Mouse (Mus musculus) testis, postnatal 10 days (tissue): ENCODE measurements at regions not wholly inside any gene's neighbourhood (a gene's known extent, or its start where the extent isn't known, plus 50 kb on each side); places are given as distances from the start of the nearest gene placed in this dataset.
"Not testable (repeated sequence)": the region's sequence is repeated elsewhere in the genome, so short reads cannot be mapped to it uniquely, and the experiment has no call there.

Source experiments
- DNase-seq: peaks from one replicate; pipeline ENCODE4 v3.0.0; 2021; ENCODE audit warnings: low spot score

DNA sequence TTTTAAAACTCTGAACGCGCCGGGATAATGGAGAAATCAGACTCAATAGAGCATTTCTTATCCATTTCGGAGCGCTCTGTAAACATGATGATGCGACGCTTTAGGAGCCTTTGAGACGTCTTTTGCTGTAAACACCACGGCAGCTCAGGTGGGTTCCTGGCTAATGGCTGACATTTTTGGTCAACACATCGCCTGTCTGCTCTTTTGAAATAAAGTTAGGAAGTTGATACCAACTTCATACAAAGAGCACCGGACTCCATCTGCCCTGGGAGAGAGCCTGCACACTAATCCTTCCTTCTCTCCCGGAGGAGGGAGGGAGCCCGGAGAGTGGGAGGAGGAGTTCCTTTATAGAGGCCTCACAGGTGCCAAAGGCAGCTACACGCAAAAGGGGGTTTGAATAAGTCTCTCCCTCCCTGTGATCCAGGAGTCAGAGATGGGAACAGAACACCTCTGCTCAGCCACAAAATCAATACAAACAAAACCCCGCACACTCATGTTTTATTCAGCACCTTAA lies 63.8 kb upstream of the Srsf6 start:
- DNase-seq = no peak

DNA sequence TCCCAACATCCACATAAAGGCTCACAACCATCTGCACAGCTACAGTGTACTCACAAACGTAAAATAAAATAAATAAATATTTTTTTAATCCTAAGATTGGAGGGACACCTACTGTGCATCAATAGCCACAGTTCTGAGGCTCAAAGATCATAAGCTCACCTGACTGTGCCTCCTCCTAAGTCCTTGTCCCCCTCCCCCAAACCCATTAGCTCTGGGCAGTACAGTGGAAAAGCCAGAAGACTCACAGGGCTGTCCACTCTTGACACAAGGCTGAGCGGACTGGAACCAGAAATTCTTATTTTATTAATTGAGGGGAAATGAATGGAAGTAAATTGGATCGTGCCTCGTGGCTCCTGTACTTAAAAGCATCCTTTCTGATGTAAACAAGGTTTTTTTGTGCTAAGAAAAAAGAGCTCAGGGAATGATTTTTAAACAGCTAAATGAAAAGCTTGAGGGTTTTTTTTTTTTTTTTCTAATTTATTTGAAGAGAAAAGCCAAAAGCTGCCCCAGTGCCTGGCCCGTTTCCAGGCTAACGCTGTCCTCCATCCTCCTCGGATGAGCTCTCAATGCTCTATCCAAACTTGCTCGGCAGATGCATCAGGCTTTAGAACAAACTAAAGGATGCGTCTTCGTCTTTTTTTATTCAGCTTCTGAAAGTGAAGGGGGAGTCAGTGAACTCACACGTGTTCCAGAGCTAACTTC lies 64.6 kb upstream of the Srsf6 start:
- no peak for DNase-seq

DNA sequence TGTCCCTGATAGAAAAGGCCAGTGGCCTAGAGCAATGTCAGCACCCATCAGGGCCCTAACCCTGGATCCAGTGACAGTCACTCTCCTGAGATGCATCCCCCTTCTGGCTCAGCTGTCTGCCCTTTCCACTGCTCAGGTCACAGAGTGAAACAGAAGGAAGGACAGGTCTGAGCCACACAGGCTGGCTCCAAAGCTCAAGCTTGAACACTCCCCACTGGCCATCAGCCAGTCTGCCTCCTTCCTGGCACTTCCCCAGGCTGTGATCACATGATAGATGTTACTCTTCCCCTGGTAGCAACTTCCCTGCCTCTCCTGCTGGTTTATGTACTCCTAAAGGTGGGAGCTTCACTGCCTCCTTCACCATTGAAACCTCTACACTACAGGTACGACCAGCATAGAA lies 66.8 kb upstream of the Srsf6 start:
- DNase-seq = no peak

DNA sequence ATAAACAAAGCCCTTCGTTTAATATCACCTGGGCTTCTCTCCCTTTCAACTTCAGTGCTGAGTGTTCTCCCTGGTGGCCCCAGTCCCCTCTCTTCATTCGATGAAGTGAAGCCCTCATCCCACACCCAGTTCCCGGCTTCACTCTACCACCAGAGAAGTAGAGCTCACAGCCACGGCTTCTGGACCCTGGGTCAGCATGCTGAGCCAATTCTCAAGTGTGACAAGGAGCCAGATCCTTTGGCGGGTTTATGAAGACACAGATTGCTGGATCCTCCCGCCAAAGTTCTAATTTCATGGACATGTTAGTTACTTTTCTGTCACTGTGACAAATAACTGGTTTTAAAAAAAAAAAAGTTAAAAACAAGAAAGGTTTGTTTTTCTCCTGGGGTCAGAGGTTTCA lies 76.7 kb upstream of the Srsf6 start:
- no peak for DNase-seq

DNA sequence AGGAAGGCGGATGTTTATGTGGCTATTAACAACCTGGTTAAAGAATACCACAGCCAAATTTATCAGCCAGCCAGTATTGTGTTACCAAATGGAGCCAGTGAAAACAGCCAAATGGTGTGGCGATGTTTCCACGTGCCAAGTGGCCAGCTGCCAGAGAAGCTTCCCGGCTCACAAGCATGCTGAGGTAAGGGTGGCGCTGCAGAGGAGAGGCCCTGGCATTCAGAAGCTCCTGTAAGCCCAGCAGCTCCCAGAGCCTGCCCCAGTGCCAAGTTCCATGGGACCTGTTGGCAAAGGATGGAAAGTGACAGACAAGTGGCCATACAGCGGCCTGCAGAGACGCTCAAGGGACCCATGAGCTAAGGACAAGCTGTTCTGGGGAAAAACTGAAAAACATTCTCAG lies 77.8 kb upstream of the Srsf6 start:
- no peak for DNase-seq

DNA sequence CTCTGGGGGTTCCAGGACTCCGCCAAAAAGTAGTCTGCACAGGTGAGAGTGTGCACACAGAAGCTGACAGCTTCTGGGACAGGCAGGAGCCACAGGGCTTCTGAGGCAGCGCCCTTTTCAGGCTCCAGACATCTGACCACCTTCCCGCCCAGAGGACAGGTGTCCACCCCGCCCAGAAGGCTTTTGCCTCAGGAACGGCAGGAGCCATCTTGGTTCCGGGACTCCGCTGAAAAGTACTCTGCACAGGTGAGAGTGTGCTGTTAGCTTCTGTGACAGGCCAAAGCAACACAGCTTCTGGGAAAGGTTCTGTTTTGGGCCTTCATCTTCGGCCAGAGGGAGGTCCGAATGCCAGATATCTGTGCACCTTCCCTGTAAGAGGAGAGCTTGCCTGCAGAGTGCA lies 89.6 kb upstream of the Srsf6 start:
- DNase-seq = not testable (repeated sequence)

DNA sequence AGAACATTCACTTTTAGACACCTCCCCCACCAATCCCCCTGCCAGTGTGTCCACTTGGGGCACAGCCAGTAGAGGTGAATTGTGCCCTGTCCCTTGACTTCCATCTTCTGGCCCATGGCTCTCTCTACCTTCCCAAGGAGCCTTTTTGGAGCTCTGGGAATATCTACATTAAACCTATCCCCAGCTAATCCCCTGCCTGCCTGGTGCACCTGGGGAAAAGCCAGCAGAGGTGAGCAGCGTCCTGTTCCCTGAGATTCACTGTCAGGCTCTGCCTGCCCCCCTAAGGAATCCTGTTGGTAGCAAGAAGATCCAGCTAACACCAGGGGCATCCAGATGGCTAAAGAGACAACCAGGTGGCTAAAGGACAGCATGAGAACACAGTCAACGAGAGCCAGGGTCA lies 93.6 kb upstream of the Srsf6 start:
- DNase-seq = no peak

DNA sequence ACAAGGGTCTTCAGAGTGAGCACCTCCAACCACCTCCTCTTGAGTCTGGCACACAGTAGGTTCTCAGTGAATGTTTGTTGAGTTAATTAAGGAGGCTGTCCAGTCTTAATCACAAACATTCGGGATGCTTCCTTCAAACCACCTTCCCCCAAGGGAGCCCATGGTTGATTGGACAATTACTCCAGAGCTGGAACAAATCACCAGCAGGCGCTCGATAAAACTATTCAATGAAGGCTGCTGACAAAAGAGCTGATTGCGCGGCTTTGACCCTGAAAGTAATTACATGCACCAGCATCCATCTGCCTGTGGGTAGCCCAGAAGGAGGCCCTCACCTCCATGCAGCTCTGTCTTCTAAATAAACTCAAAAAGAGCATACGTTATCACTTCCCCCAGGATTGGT lies 97.6 kb upstream of the Srsf6 start:
- no peak for DNase-seq

DNA sequence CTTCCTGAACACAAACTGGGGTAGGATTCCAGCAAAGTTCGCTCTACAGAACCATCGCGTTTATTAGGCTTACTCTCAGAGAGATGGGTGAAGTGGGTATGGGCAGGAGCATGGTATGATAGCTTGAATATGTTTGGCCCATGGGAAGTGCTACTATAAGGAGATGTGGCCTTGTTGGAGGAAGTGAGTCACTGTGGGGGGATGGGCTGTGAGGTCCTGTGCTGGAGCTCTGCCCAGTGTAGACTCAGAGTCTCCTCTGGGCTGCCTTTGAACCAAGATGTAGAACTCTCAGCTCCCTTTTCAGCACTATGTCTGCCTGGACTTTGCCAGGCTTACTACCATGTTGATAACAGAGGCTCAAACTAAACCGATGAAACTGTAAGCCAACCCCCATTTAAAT lies 112.5 kb upstream of the Srsf6 start:
- no peak for DNase-seq

DNA sequence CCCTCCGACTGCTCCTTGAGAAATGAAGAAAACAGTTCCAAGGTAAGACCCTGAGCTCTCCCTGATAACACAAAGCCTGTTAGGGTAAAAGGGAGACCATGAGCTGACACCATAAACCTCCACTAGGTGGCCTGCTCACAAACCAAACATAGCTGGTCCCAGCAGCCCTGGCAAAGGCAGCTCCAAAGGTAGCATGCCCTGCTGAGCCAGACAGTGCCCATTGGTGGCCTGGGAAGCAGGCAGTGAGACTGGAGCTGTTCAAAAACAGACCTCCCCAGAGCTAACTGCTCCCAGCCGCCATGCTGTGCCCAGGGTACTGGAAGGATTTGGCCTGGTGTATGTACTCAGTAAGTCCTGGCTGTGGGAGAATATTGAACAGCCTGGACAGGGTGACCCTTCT lies 117.1 kb upstream of the Srsf6 start:
- no peak for DNase-seq

DNA sequence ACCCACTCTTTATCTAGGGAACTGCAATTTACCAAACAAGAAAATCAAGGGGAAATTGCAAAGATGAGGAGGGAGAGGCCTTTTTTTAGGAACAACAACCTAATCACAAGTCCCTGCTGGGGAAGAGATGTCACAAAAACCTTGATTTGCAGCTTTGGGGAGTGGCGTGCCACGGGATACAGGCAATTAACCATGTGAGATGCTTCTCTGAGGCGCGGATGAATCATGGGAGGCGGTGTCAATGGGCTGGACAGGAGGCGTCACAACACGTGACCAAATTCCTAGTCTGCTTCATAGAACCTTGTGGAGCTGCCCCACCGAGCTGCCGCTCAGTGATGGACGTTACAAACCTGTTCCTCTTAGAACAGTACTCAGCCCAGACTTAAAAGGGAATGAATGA lies 123.6 kb upstream of the Srsf6 start:
- no peak for DNase-seq

DNA sequence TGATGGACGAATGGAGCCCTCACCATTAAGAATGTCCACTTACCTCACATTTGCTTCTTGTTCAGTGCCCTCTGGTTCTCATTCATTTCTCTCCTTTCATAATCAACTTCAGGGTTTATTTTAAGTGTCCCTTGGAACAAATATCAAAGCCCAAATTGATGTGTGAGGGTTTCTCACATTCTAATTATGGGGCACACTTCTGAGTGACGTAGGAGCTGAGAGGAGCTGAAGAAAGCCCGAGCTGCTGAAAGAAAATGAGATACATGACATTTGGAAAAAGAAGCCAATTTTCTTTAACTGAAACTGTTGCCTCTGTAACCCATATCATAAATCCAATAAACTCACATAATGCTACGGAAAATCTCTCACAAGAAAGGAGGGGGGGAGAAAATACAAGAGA lies 134.8 kb upstream of the Srsf6 start:
- no peak for DNase-seq

DNA sequence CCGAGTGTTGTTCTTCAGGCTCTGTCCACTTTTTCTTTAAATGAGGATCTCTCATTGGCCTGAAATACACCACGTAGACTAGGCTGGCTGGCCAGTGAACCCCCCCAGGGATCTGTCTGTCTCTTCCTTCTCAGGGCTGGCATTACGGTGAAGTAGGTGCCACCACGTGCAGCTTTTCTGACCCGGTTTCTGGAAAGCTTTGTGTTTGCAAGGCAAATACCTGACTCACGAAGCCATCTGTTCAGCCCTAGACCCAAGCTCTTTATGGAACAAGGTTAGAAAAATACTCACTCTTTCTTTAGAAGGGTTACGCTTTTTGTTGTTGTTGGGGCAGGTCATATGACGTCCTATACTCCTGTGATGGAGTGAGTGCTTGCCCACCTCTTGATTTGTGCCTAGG lies 133.3 kb upstream of the Ptprt start:
- DNase-seq = no peak

DNA sequence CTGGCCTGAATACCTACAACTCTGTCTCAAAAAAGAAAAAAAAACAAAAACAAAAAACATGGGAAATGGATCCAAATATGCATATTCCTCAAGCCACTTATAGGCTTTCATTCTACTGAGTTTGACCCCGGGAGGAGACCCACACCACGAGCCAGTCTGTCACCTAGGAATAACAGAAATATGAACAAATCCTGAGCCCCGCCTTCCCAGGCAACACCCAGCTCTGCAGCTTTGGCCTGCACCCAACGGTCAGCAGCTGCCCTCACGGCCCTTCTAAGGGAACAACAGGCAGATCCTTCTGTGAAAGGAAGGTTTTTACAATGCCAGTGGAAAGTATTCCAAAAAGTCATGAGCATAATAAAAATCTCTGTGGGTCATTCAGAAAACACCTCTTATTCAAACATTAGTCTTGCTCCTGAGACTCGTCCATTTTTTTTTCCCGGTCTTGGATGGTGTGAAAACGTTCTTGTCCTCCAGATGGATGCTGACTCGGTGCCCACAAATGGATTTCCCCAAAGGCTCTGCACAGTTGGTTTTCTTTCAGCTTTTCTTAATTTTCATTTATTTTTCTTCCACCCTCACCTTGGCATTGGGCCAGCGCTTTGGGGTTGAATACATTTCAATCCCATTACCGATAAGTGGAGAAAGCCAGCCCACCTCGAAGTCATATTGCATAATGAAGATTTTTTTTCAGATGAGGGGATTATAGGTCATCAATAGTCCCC lies 130.6 kb upstream of the Ptprt start:
- DNase-seq = peak; percentile 66

DNA sequence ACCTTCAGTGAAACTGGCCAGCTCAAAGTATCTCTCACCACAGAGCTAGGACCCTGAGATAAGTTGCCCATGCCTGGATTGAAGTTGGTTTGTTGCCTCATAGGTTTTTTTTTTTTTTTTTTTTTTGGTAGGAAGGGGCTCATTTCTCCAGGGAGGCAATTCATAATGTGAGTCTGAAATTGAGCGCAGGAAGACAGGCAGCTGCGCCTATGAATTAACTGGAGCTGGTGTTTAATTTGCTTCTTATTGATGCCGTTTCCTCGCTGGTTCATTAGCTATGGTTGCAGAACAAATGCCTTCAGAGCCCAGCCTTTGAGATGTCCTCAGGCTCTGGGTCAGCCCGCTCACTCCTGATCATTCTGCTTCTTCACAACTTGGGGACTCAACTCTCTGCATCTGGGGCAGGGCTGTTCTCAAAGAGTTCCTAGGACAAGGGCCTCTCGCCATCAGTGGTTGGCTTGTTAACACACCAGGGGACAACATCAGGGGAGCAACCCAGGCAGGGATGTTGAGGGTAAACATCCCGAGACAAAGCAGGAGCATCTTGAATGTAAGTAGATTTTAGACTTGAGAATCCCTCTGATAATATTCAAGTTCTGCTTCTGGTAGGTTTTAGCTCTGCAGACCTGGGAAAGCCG lies 123.3 kb upstream of the Ptprt start:
- DNase-seq = no peak

DNA sequence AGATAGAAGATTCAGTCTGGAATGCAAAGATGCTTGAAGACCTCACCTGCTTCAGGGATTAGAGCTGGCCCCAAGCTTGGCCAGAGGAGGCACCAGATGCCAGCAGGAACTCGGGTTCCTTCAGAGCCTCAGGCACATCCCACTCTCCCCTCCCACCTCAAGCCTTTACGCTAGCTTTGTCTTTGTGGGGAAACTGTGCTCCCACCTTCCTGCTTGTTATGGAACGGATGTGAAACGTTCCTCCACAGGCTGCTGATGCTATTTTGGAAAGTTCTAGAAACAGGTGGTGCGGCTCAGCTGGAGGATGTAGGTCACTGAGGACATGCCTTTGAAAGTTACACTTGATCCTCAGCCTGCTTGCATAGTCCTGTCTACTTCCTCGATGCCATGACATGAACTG lies 120.7 kb upstream of the Ptprt start:
- DNase-seq = no peak

DNA sequence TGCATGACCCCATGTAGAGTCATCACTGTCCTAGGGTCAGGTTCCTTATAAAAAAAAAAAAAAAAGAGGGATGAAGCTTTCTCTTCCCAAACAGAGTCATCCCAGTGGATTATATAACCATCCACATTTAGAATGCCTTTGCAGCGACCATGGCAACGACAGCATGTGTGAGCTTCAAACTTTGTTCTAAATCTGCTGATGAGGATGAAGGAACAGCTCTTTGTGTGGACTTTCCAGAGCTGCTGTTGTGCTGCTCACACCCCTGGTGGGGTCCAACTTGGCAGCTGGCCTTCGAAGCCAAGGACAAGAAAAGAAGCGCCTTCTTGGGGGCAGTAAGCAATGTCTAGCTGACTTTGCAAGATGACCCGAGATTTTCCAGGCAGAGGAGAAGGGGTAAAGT lies 115.6 kb upstream of the Ptprt start:
- DNase-seq = no peak

DNA sequence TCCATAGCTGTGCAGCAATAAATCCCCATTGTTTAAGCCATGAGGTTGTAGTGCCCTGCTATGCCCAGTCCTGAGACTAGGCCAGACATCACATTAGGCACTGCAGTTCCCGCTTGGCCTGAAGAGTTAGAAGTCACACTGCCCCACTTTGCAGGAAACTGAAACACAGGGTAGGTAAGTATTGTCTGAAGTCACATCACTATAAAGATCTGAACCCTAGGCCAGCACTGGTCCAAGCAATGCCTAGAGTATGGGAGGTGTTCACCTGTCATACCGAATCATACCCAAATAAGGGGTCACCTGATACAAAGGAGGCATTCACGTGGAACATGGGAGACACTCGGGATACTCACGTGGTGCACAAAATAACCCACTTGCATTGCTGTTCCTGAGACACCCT lies 111.6 kb upstream of the Ptprt start:
- no peak for DNase-seq

DNA sequence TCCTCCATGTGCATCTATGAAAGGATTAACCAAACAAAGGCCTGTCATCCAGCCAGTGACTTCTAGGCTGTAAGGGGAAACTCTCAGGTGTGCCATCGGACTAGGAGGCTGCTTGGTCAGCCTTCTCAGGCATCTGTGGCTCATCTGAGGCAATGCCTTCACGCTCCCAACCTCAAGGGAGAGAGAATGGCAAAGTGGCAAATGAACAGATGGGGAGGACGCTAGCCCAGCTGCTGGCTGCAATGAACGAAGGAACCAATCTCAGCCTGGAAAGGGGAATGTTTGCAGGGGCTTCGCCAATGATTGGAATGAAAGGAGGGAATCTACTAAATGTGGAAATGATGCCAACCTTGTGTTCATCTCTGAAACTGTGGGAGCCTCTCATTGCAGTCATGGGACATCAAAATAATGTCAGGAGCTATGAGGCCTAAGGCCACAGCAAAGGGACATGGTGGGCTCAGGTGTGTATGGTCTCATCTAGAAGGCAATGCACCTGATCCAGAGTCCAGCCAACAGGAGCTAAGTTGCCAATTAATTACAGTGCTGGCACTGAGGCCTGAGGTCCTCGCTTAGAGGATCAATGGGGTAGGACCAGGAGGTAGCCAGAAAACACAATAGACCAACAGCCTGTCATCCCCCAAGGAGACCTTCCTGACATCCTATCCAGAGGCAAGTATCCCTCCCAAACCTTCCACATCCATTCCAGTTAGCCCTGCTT lies 108.9 kb upstream of the Ptprt start:
- DNase-seq = no peak

DNA sequence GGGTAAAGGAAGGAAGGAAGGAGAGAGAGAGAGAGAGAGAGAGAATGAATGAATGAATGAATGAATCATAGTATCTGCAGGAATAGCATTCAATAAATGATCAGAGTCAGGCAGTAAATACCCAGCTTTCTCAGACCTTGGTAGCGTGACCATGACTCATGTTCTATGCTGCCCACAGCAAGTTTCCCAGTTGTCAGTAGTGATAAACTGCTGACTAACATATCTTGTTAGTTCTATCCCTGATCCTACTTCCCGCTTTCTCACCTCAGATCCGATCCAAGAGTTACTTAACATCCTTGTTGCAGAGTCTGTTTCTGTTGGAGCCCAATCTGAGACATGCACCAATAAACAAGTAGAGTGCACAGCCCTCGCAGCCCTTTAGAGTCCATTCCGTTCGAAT lies 103.1 kb upstream of the Ptprt start:
- no peak for DNase-seq

DNA sequence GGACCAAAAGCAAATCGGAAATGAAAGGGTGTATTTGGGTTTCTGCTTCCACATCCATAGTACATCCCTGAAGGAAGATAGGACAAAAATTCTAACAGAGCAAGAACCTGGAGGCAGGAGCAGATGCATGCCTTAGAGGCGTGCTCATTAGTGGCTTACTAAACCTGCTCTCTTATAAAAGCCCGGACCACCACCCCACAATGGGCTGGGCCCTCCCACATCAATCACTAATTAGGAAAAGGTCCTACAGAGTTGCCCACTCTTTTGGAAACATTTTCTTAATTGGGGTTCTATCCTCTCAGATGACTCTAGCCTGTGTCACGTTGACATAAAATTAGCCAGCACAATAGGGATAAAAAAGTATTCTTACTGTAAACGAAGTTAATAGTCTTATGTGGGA lies 79.6 kb upstream of the Ptprt start:
- DNase-seq = no peak

DNA sequence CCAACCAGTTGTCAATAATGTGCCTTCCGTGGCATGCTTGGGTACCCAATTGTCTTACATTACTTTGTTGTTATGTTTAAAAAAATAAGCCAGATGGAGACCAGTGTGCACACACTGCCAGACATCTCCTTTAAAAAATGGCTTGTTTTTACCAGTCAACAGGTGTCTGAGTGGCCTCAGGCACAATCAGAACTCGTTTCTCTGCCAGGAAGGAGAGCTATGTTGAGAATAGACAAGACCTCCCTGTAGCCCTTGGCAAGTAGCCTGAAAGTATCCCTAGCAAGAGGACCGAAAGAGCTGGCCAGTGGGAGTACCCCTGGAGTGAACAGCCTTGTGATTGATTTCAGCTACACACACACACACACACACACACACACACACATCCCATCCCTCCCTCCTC lies 74.8 kb upstream of the Ptprt start:
- DNase-seq = no peak

DNA sequence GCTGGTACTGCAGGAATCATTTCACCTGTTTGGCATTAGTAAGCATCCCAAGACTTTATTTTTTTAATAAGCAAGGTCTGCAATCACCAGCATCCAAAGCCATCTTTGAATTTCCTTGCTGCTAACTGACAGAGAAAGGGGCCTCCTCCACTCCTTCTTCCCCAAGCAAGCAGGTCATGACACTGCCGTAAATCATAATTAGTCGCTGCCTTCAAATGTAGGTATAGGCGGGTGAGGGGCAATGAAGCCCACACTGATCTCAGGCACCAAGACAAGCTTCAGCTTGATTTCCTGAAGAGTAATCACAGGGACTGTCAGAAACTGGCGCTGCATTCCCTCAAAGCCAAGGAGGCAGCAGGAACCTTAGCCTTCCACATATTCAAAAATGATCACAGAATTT lies 73.3 kb upstream of the Ptprt start:
- DNase-seq = no peak
